Mouse (Mus musculus) left cerebral cortex, adult 2 months (tissue): ENCODE results near the gene Tmem184a. TPM values are rescaled to one million over a fixed set of nuclear protein-coding genes. Genes with fewer than 3 reads are reported as not detected.

Experiments
- DNase-seq, 2 experiments: peaks; one replicate each; pipeline ENCODE4 v3.0.0; 2021 to 2022; ENCODE audit warnings: low spot score in 2 of 2, mixed read lengths in 1 of 2; ENCODE audit errors: extremely low spot score in 1 of 2
- H3K27ac ChIP-seq: fragments of 200-600 bp; 2 replicates; pipeline ENCODE4 v1.8.1; 2022
- H3K4me3 ChIP-seq: fragments of 200-600 bp; 2 replicates; pipeline ENCODE4 v1.8.1; 2022
- CTCF ChIP-seq: fragments of 200-600 bp; IDR thresholded peaks from 2 replicates; pipeline ENCODE4 v1.8.1; 2022; ENCODE audit warnings: antibody characterized with exemption, mild to moderate bottlenecking, moderate library complexity
- intact Hi-C: fragments of 180-260 bp; cut with DNase I; formaldehyde crosslinking; loops from one replicate; pipeline ENCODE4 v1.15.1; 2025
- total RNA-seq, 2 experiments: library from RNA; stranded (reverse); gene quantifications; 2 replicates each; pipeline ENCODE4 v1.2.3; 2021

Gene Tmem184a
- total RNA-seq, 2 experiments from 2014 or later: 0.58 to 0.63 TPM

DNA sequence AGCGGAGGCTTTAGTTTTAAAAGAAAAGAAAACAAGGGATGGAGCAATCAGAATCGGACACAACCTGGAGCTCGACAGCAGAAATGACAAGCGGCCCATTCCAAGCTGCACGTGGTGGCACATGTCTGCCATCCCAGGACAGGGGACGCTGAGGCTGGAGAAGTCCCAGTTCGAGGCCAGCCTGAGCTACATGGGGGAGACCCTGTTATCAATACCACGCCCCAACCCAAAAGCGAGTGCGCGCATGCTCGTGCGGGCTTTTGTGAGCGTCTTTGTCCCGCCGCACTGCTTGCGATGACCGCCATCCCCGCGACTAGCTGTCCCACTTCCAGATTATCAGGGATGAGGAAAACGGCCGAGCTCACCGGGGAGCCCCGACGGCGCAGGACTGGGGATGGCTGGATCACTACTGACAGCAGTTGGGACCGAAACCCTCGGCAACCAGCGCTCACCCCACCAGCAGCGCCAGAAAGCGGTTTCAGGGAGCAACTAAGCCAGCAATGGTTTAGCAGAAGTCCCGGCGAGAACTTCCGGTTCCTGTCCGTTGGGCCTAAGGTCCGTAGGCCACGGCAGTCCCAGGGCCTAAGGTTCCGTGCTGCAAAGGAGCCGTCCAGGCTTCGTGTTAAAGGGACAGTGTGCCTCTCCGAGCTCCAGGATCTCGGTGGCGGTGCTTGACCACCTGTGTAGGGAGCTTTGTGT, 6.8 kb upstream of the Tmem184a start, which contains the start of the genes Gm26938 and Psmg3:
Gene Gm26938, minus strand, starts transcription at position 51 of the 699 bp plus-strand sequence.
Gene Psmg3, minus strand, starts transcription at position 529 of the 699 bp plus-strand sequence.
- DNase-seq: peak; percentile 87 to 93
- peak within 1 kb of the TSS; percentile 78 for H3K27ac ChIP-seq
- TF ChIP-seq CTCF: no peak
- intact Hi-C loops: loop anchor here (2.0 kb wide), 1 partner anchor 52 kb away; the partner anchor contains the start of gene Ints1
- peak within 1 kb of the TSS; percentile 90 for H3K4me3 ChIP-seq

DNA sequence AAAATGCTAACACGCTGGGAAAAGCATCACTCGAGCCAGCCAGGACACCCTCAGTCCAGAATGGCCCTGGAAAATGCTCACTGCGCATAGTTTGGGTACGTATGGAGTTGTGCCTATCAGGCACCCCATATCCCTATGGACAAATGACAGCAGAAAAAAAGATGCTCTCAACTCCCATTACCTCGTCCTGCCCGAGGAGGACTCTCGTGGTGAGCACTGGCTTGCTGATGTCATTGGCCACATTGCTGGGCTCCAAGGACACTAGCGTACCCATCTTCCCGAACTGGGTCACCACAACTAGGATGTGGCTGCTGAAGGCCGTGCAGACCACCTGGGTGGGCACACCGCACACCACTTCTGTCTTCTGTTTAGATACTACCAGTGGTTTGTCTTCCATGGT, 6.2 kb upstream of the Tmem184a start:
- intact Hi-C loops: loop anchor here (2.0 kb wide), 1 partner anchor 51 kb away; the partner anchor contains the start of gene Ints1
- H3K4me3 ChIP-seq: peak overlapping the region; percentile 90
- H3K27ac ChIP-seq: no peak overlapping the region
- TF ChIP-seq CTCF: no peak
- DNase-seq: no peak

DNA sequence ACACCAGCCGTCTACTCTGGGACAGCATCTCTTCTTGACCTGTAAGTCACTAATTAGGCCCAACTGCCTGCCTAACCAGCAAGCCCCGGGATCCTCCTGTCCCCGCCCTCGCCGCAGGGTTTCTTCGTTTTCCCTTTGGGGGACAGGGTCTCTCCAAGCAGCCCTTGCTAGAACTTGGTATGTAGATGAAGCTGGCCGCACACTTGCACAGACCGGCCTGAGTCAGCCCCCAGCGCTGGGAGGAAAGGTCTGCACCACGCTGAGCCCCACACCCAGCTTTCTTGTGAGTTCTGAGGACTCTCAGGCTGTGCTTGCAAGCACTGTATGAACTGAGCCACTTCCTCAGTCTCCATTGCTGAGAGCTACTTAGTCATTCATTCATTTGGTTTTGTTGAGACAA, 4.8 kb upstream of the Tmem184a start:
- DNase-seq: no peak
- Histone ChIP-seq H3K27ac (no peak overlapping the region), H3K4me3 (no peak overlapping the region)
- intact Hi-C loops: no loop called here
- no peak for TF ChIP-seq CTCF

DNA sequence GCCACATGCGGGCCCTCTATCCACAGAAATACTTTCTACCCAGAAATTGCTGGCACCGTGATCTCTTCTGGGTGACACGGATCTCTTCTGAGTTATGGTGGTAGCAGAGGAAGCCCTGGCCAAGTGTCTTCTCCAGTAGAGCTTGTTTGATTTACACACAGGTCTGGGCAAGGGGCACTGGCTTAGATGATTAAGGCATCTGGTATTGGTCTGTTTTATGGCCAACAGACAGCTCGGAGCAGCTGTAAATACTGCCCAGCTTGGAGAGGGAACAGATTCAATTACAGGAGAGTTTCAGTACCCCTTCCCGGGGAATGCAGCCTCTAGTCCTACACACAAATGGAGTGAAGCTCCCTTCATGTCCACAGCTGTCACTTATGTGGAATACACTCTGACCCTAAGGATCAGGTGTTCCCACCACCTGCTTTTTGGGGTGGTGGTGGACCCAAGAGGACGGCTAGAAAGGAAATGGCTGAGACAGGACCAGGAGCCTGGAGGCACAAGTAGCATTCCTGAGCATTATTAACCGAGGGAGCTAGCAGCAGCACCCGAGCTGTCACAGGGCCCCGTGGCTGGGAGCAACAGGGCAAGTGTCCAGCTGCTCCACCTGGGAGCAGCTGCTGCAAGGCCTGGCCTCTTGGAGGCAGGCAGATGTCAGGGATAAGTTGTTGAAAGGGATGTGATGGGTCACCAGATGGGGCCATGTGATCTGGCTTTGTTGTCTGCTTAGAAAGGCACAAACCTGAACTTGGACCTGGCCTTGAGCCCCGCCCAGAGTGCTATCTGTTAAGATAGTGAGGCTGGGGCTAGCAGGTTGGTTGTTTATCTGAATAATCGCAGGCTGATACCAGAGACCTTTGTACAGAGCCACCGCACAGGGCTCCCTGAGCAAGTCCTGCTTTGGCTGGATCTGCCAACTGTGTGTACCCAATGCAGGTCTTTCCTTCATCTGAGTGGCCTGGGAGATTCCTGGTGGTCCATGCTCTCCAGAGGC, 2.0 kb upstream of the Tmem184a start:
- intact Hi-C loops: no loop called here
- no peak overlapping the region for H3K27ac ChIP-seq
- TF ChIP-seq CTCF: no peak
- no peak overlapping the region for H3K4me3 ChIP-seq
- DNase-seq: no peak

DNA sequence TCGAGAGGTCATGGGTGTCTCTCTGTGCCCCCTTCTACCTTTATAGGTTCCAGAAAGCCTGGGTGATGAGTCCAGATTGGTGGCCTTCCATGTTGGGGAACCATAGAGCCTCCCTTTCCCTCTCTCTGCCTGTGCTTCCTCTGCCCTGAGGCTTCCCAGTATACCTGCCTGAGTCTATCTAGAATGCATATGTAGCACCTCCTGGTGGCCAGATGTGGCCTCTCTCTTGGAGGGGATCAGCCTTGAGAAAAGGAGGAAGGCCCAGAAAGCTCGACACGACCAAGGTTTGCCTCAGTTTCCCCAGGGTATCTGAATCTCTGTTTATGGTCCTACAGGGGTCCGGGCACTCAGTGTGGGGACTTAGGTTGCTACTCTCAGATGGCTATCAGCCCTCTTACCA, 916 bp downstream of the Tmem184a start:
- Histone ChIP-seq H3K27ac (no peak overlapping the region), H3K4me3 (no peak overlapping the region)
- DNase-seq: peak in 1 of 2 experiments; percentile 45
- peak; percentile 59 for TF ChIP-seq CTCF
- intact Hi-C loops: loop anchor here (5.0 kb wide), 1 partner anchor 42 kb away; the partner anchor contains the start of gene Ints1

DNA sequence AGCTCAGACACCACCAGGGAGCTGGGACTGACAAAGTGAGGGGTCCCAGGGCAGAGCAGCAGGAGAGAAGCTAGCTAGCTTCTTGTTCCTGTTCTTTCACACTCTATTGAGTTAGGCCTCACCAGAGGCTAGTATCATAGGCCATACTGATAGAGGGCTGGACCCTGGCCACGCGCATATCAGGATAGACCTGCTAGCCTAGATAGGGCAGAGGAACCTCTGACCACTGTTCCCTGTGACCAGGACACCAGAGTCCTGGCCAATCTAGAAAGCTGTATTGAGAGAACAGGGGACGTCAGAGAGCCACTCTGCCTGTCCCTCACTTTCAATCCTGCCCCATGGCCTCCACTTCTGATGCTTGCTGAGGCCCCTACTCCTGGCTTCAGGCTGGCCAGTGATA, 1.7 kb downstream of the Tmem184a start:
- intact Hi-C loops: loop anchor here (5.0 kb wide), 1 partner anchor 41 kb away; the partner anchor contains the start of gene Ints1
- DNase-seq: no peak
- Histone ChIP-seq H3K27ac (no peak overlapping the region), H3K4me3 (no peak overlapping the region)
- no peak for TF ChIP-seq CTCF

DNA sequence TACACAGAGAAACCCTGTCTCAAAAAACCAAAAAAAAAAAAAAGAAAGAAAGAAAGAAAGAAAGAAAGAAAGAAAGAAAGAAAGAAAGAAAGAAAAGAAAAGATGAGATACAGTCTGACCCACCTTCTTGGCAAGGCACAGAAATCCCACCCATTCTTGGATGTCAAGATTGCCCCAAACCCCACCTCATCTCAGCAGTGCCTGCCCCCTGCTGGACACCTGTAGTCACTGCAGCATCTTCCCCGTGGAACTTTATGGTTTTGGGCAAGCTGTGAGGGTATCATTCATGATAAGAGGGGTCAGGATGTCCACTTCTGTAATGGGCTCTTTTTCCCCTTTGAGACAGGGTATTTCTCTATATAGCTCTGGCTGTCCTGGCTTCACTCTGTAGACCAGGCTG, 2.4 kb downstream of the Tmem184a start:
- no peak for DNase-seq
- intact Hi-C loops: loop anchor here (5.0 kb wide), 1 partner anchor 40 kb away; the partner anchor contains the start of gene Ints1
- Histone ChIP-seq H3K27ac (no peak overlapping the region), H3K4me3 (no peak overlapping the region)
- TF ChIP-seq CTCF: peak; percentile 67

DNA sequence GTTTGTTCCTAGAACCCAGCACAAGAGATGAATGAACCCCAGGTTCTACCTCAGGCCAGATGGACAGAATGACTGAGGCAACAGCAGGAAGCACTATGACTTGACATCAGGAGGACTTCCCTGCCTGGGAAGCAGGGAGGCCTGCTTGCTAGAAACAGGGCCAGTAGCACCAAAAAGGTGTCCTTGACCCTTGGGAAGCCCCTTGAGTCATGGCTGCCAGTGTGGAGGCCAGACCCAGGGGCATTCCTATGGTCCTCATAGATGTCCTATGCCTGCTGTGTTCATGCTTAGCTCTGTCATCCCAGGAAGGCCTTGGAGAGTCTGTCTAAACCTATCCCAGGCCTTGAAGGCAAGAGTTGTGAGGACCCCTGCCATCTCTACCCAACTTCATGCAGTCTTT, 3.3 kb downstream of the Tmem184a start:
- DNase-seq: no peak
- H3K4me3 ChIP-seq: no peak overlapping the region
- no peak for TF ChIP-seq CTCF
- H3K27ac ChIP-seq: no peak overlapping the region
- intact Hi-C loops: loop anchor here (5.0 kb wide), 1 partner anchor 39 kb away; the partner anchor contains the start of gene Ints1

DNA sequence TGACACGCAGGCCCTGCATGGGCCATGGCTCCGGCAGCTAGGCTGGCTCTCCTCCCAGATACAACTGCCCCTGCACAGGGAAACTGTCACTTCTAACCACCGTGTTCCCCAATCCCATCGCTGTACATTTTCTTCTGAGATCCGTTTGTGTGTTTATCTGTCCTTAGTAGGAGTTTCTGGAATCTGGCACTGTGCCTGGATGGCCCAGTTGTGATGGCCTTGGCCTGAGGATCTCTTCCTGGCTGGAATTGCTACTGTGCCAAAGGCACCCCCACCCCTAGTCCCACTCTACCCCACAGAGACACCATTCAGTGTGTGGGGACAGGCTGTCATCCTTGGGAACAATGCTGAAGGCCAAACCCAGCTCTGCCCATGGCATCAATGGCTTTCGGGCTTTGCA, 3.8 kb downstream of the Tmem184a start:
- H3K4me3 ChIP-seq: no peak overlapping the region
- no peak overlapping the region for H3K27ac ChIP-seq
- TF ChIP-seq CTCF: no peak
- intact Hi-C loops: loop anchor here (5.0 kb wide), 1 partner anchor 39 kb away; the partner anchor contains the start of gene Ints1
- no peak for DNase-seq

DNA sequence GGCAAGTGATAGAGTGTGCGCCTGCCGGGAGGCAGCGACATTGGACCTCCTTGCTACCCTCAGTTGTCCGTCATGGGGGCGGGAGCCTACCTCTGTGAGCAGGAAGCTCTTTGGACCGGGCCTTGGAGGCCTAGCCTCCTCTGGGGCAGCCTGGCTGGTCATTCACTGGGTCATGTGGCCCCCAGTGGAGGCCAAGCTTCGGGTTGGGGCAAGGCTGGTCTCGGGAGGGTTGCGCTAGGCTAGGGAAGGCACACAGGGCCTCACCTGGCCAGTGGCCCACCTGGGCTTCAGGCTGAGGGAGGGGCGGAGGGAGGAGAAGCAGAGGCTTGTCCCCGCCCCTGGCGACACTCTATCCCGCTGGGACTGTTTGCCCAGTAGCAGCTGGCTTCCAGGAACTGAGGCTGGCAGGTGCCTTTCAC, 5.7 kb downstream of the Tmem184a start:
- intact Hi-C loops: no loop called here
- no peak for TF ChIP-seq CTCF
- Histone ChIP-seq H3K4me3 (no peak overlapping the region), H3K27ac (no peak overlapping the region)
- no peak for DNase-seq

DNA sequence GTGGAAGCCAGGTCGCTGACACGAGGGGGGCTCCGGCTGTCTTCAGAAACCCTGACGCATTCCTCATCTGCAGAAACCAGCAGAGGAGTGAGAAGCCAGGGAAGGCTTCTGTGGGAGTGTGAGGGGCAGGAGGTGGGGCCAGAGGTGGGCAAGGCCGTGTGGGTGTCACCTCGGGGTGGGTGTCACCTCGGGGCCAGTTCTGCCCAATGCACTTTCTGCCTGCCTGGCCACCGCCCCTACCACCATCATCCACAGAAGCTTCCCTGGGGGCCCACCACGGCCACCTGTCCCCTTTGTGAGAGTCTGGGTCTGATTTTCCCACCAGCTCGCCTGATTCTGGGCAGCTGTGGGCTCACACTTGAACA, 6.6 kb downstream of the Tmem184a start:
- H3K27ac ChIP-seq: no peak overlapping the region
- no peak for DNase-seq
- intact Hi-C loops: no loop called here
- TF ChIP-seq CTCF: no peak
- no peak overlapping the region for H3K4me3 ChIP-seq
